Mouse (Mus musculus) thymus, adult 2 months (tissue): ENCODE measurements around the gene Vac14.

Source experiments
- CTCF ChIP-seq: fragments of 200-500 bp; IDR thresholded peaks from 2 replicates; pipeline ENCODE4 v1.5.1; 2012; ENCODE audit warnings: mild to moderate bottlenecking, control low read depth, low read length, moderate library complexity, borderline replicate concordance; ENCODE audit not compliant: control insufficient read depth, poor library complexity, insufficient read depth; ENCODE audit errors: extremely low read depth
- POLR2A ChIP-seq: fragments of 200-500 bp; IDR thresholded peaks from 2 replicates; pipeline ENCODE4 v1.6.1; 2012; ENCODE audit warnings: mild to moderate bottlenecking, low read length, control low read depth, moderate library complexity; ENCODE audit not compliant: control insufficient read depth, poor library complexity, insufficient read depth; ENCODE audit errors: extremely low read depth

- TF ChIP-seq CTCF (no peak), POLR2A (no peak)
Observed at GRCm38 (mm10) chr8:110674589-110674988, 56.2 kb downstream of the Vac14 start.
